Mouse (Mus musculus) stomach, embryonic 15.5 days (tissue): Measurements from ENCODE around the gene Kdm4a. TPM values are rescaled to one million over a fixed set of nuclear protein-coding genes. Genes with fewer than 3 reads are reported as not detected.
A peak's percentile ranks its signal among the peaks of the same experiment; 100 is the strongest.

Experiments
- ATAC-seq: fragments of 200-750 bp; cut with Nextera tagmentation; 2 replicates; pipeline ENCODE4 v1.8.0; 2017; ENCODE audit warnings: low read depth, moderate number of reproducible peaks, moderate TSS enrichment; ENCODE audit not compliant: insufficient read depth, low FRiP score
- H3K27ac ChIP-seq: fragments of 300-500 bp; sonication (generic); 2 replicates; pipeline ENCODE4 v1.5.1; 2015; ENCODE audit warnings: mild to moderate bottlenecking, inconsistent platforms
- H3K27me3 ChIP-seq: fragments of 300-500 bp; sonication (generic); replicated peaks from 2 replicates; pipeline ENCODE4 v1.6.1; 2015; ENCODE audit warnings: inconsistent platforms
- H3K36me3 ChIP-seq: fragments of 300-500 bp; sonication (generic); 2 replicates; pipeline ENCODE4 v1.6.1; 2015; ENCODE audit warnings: inconsistent platforms
- H3K4me1 ChIP-seq: fragments of 300-500 bp; sonication (generic); 2 replicates; pipeline ENCODE4 v1.6.1; 2015; ENCODE audit warnings: inconsistent platforms
- H3K4me2 ChIP-seq: fragments of 300-500 bp; sonication (generic); 2 replicates; pipeline ENCODE4 v1.6.1; 2015; ENCODE audit warnings: mild to moderate bottlenecking, inconsistent platforms
- H3K4me3 ChIP-seq: fragments of 300-500 bp; sonication (generic); replicated peaks from 2 replicates; pipeline ENCODE4 v1.5.1; 2015; ENCODE audit warnings: inconsistent platforms
- H3K9ac ChIP-seq: fragments of 300-500 bp; sonication (generic); 2 replicates; pipeline ENCODE4 v1.6.1; 2015; ENCODE audit warnings: inconsistent platforms
- H3K9me3 ChIP-seq: fragments of 300-500 bp; sonication (generic); 2 replicates; pipeline ENCODE4 v1.6.1; 2016; ENCODE audit warnings: inconsistent platforms
- WGBS: fragments of 180-500 bp; shearing (Covaris S2); methylation state at CpG from one replicate; pipeline ENCODE4 v1.1.7; 2015; 5-methylcytosine and 5-hydroxymethylcytosine counted together
- polyA plus RNA-seq: library from polyadenylated mRNA; unstranded; fragments of >200 nt; fragmentation: Nextera tagmentation; extraction: Ambion mirVana; gene quantifications from 2 replicates; pipeline ENCODE4 v1.2.1, GENCODE M21; 2015

Gene Kdm4a
- polyA plus RNA-seq, 1 experiment from 2014 or later: 30.8 TPM

- 93% methylated on average over 1 of the region's 1 CpGs for WGBS
- Histone ChIP-seq H3K4me3 (peak overlapping the region; percentile 97), H3K27ac (peak overlapping the region; percentile 52; the same call in 1 of the 2 replicates), H3K36me3 (peaks cover 32% of the 10 kb centered on the region), H3K27me3 (no peaks in the 10 kb centered on the region), H3K4me1 (peaks cover 16% of the 10 kb centered on the region; the same call in 1 of the 2 replicates), H3K9ac (peak overlapping the region; percentile 35; the same call in 1 of the 2 replicates), H3K4me2 (peak overlapping the region; percentile 87), H3K9me3 (no peaks in the 10 kb centered on the region)
- no peak for ATAC-seq
These were observed 44.4 kb downstream of the Kdm4a start for GRCm38 (mm10) chr4:118135414-118135813.

- peak within 1 kb of the TSS; percentile 73 for H3K9ac ChIP-seq
- peak within 1 kb of the TSS; percentile 97 for H3K4me3 ChIP-seq
- H3K36me3 ChIP-seq: peaks cover 26% of the 10 kb centered on the region
- H3K9me3 ChIP-seq: no peaks in the 10 kb centered on the region
- peak within 1 kb of the TSS; percentile 87 for H3K4me2 ChIP-seq
- H3K27me3 ChIP-seq: no peaks in the 10 kb centered on the region
- peak; percentile 99 for ATAC-seq
- under 1% methylated on average over 76 of the region's 84 CpGs for WGBS
- H3K4me1 ChIP-seq: peaks cover 16% of the 10 kb centered on the region; the same call in 1 of the 2 replicates
- H3K27ac ChIP-seq: peak within 1 kb of the TSS; percentile 77
These were observed 45.1 kb downstream of the Kdm4a start, which contains the start of gene St3gal3 for GRCm38 (mm10) chr4:118134485-118135365. TSS of gene St3gal3 (minus strand) at chr4:118134914.

GRCm38 (mm10) chr4:118131329-118131728 lies 48.5 kb downstream of the Kdm4a start:
- Histone ChIP-seq H3K4me3 (no peak overlapping the region), H3K27me3 (no peaks in the 10 kb centered on the region), H3K36me3 (peaks cover 3% of the 10 kb centered on the region; the same call in 1 of the 2 replicates), H3K27ac (no peak overlapping the region), H3K9me3 (no peaks in the 10 kb centered on the region), H3K4me2 (no peak overlapping the region), H3K4me1 (peaks cover 16% of the 10 kb centered on the region; the same call in 1 of the 2 replicates), H3K9ac (no peak overlapping the region)
- ATAC-seq: no peak
- WGBS: 88% methylated on average over 5 of the region's 5 CpGs

GRCm38 (mm10) chr4:118123030-118123704 lies 56.7 kb downstream of the Kdm4a start:
- no peak overlapping the region for H3K4me3 ChIP-seq
- ATAC-seq: peak; percentile 83
- 69% methylated on average over 14 of the region's 14 CpGs for WGBS
- H3K36me3 ChIP-seq: no peaks in the 10 kb centered on the region
- 0 out of 2 replicates have a peak, but pooled peaks cover 5% of the 10 kb centered on the region for H3K4me1 ChIP-seq
- H3K27ac ChIP-seq: peak overlapping the region; percentile 70
- no peaks in the 10 kb centered on the region for H3K9me3 ChIP-seq
- H3K9ac ChIP-seq: no peak overlapping the region
- H3K27me3 ChIP-seq: no peaks in the 10 kb centered on the region
- H3K4me2 ChIP-seq: 0 out of 2 replicates have a peak overlapping the region, but pooled peaks have one; percentile 6

- Histone ChIP-seq H3K36me3 (no peaks in the 10 kb centered on the region), H3K4me2 (no peak overlapping the region), H3K27me3 (no peaks in the 10 kb centered on the region), H3K9me3 (no peaks in the 10 kb centered on the region), H3K4me3 (no peak overlapping the region), H3K4me1 (0 out of 2 replicates have a peak, but pooled peaks cover 5% of the 10 kb centered on the region), H3K27ac (peak overlapping the region; percentile 12), H3K9ac (no peak overlapping the region)
- ATAC-seq: peak; percentile 37; the same call in 1 of the 2 replicates
- WGBS: 61% methylated on average over 10 of the region's 10 CpGs
These were observed 57.8 kb downstream of the Kdm4a start for GRCm38 (mm10) chr4:118122078-118122477.

GRCm38 (mm10) chr4:118117565-118117964 lies 62.3 kb downstream of the Kdm4a start:
- ATAC-seq: no peak
- 87% methylated on average over 10 of the region's 10 CpGs for WGBS
- H3K4me2 ChIP-seq: no peak overlapping the region

GRCm38 (mm10) chr4:118116098-118116497 lies 63.7 kb downstream of the Kdm4a start:
- H3K4me3 ChIP-seq: no peak overlapping the region
- no peaks in the 10 kb centered on the region for H3K9me3 ChIP-seq
- H3K27ac ChIP-seq: no peak overlapping the region
- H3K36me3 ChIP-seq: no peaks in the 10 kb centered on the region
- no peaks in the 10 kb centered on the region for H3K4me1 ChIP-seq
- no peak overlapping the region for H3K9ac ChIP-seq
- H3K27me3 ChIP-seq: no peaks in the 10 kb centered on the region
- 89% methylated on average over 11 of the region's 11 CpGs for WGBS
- H3K4me2 ChIP-seq: no peak overlapping the region
- ATAC-seq: no peak

More at GRCm38 (mm10) chr4:118117565-118117964, 62.3 kb downstream of the Kdm4a start:
- no peak overlapping the region for H3K27ac ChIP-seq
- H3K27me3 ChIP-seq: no peaks in the 10 kb centered on the region
- H3K9me3 ChIP-seq: no peaks in the 10 kb centered on the region
- no peak overlapping the region for H3K9ac ChIP-seq
- no peaks in the 10 kb centered on the region for H3K36me3 ChIP-seq
- H3K4me1 ChIP-seq: 0 out of 2 replicates have a peak, but pooled peaks cover 2% of the 10 kb centered on the region
- H3K4me3 ChIP-seq: no peak overlapping the region

- Histone ChIP-seq H3K9me3 (no peaks in the 10 kb centered on the region), H3K4me3 (no peak overlapping the region), H3K4me1 (no peaks in the 10 kb centered on the region), H3K9ac (no peak overlapping the region), H3K27me3 (no peaks in the 10 kb centered on the region), H3K4me2 (no peak overlapping the region), H3K27ac (no peak overlapping the region), H3K36me3 (no peaks in the 10 kb centered on the region)
- WGBS: 79% methylated on average over 7 of the region's 7 CpGs
- no peak for ATAC-seq
These were observed 64.7 kb downstream of the Kdm4a start for GRCm38 (mm10) chr4:118115132-118115531.

- Histone ChIP-seq H3K36me3 (no peaks in the 10 kb centered on the region), H3K27ac (no peak overlapping the region), H3K4me1 (peaks cover 10% of the 10 kb centered on the region), H3K4me2 (no peak overlapping the region), H3K9ac (no peak overlapping the region), H3K4me3 (no peak overlapping the region), H3K27me3 (no peaks in the 10 kb centered on the region), H3K9me3 (no peaks in the 10 kb centered on the region)
- ATAC-seq: no peak
- WGBS: 64% methylated on average over 12 of the region's 12 CpGs
These were observed 67.2 kb downstream of the Kdm4a start for GRCm38 (mm10) chr4:118112601-118113000.

- Histone ChIP-seq H3K9me3 (no peaks in the 10 kb centered on the region), H3K4me2 (no peak overlapping the region), H3K27ac (peak overlapping the region; percentile 65; the same call in 1 of the 2 replicates), H3K27me3 (no peaks in the 10 kb centered on the region), H3K36me3 (no peaks in the 10 kb centered on the region), H3K4me1 (peaks cover 10% of the 10 kb centered on the region), H3K9ac (no peak overlapping the region), H3K4me3 (no peak overlapping the region)
- WGBS: 46% methylated on average over 13 of the region's 13 CpGs
- ATAC-seq: peak; percentile 28; the same call in 1 of the 2 replicates
These were observed 70.2 kb downstream of the Kdm4a start for GRCm38 (mm10) chr4:118109649-118110048.

GRCm38 (mm10) chr4:118108779-118109178 lies 71.1 kb downstream of the Kdm4a start:
- H3K36me3 ChIP-seq: no peaks in the 10 kb centered on the region
- no peaks in the 10 kb centered on the region for H3K9me3 ChIP-seq
- no peak overlapping the region for H3K9ac ChIP-seq
- H3K4me1 ChIP-seq: peaks cover 10% of the 10 kb centered on the region
- peak overlapping the region; percentile 65; the same call in 1 of the 2 replicates for H3K27ac ChIP-seq
- H3K27me3 ChIP-seq: no peaks in the 10 kb centered on the region
- 0 out of 2 replicates have a peak overlapping the region, but pooled peaks have one; percentile 37 for H3K4me2 ChIP-seq
- ATAC-seq: peak; percentile 78
- WGBS: 34% methylated on average over 7 of the region's 7 CpGs
- H3K4me3 ChIP-seq: no peak overlapping the region
